Comparison of ENCODE assay signal across 16 mouse cellular contexts in genomic region chr4:143218858-143219257, GRCm38 (mm10). TPM values are rescaled to one million over a fixed set of nuclear protein-coding genes. Genes with fewer than 3 reads are reported as not detected.
A peak's percentile ranks its signal among the peaks of the same experiment; 100 is the strongest.
DNase-seq lines count a peak whose midpoint lies in the region; ATAC-seq and TF ChIP-seq lines count a peak whose summit lies in the region.
"Had no signal": no experiment of that assay in that cellular context is flagged by ENCODE, and none has a peak within 500 bp of the region (broad histone marks: within the 10 kb centered on the region; RNA-seq: fewer than 3 reads in every experiment).

No protein-coding gene starts in this region.

- no peaks in the 10 kb centered on the region for H3K36me3 ChIP-seq in spleen, adult 2 months (ENCODE audit: control insufficient read depth, insufficient read depth, low read length)
- no peaks in the 10 kb centered on the region for H3K36me3 ChIP-seq in hindbrain, embryonic 14.5 days (replicated peaks; ENCODE audit: control insufficient read depth, insufficient read depth)
- H3K36me3 ChIP-seq in midbrain, embryonic 14.5 days (ENCODE audit: control insufficient read depth, insufficient read depth, low read length) = no peaks in the 10 kb centered on the region
- H3K36me3 ChIP-seq: limb, embryonic 15.5 days had no signal

- peak overlapping the region; percentile 50 for H3K9ac ChIP-seq in hindbrain, embryonic 14.5 days
- H3K9ac ChIP-seq in midbrain, embryonic 14.5 days (replicated peaks; ENCODE audit: low read length) = peak overlapping the region; percentile 30; the same call in 1 of the 2 replicates
- H3K9ac ChIP-seq: limb, embryonic 15.5 days had no signal

- peak overlapping the region; percentile 41 for H3K4me2 ChIP-seq in hindbrain, embryonic 14.5 days (replicated peaks)
- H3K4me2 ChIP-seq in midbrain, embryonic 14.5 days (ENCODE audit: low read length) = peak overlapping the region; percentile 48
- H3K4me2 ChIP-seq: limb, embryonic 15.5 days had no signal

- H3K9me3 ChIP-seq in hindbrain, embryonic 14.5 days (ENCODE audit: control insufficient read depth, low read length) = no peaks in the 10 kb centered on the region
- no peaks in the 10 kb centered on the region for H3K9me3 ChIP-seq in midbrain, embryonic 14.5 days (ENCODE audit: control insufficient read depth, low read length)
- H3K9me3 ChIP-seq: limb, embryonic 15.5 days had no signal

- intact Hi-C loops in heart, postnatal 25 days (cut with DNase I) = no loop called here

- no peak for DNase-seq in spleen, adult 2 months (ENCODE audit: low read depth in 1 of 2, low spot score in 2 of 2)
- DNase-seq in spleen, adult 12 weeks (ENCODE audit: low spot score) = no peak
- no peak for DNase-seq in hindbrain, embryonic 14.5 days (ENCODE audit: low spot score)
- DNase-seq in midbrain, embryonic 14.5 days = no peak
- DNase-seq in embryo, embryonic 10 days (ENCODE audit: low spot score) = no peak
- no peak for DNase-seq in heart, postnatal 25 days (ENCODE audit: low spot score)
- no peak for DNase-seq in retina, embryonic 14.5 days (ENCODE audit: low spot score)
- DNase-seq: cerebellum, postnatal 10 days; gastrocnemius, postnatal 10 days; heart, adult 2 months; kidney, adult 9 months; lung, postnatal 14 days; retina, postnatal 1 day; right cerebral cortex, postnatal 4 days had no signal

- peaks cover 5% of the 10 kb centered on the region; the same call in 1 of the 2 replicates for H3K4me1 ChIP-seq in spleen, adult 2 months (ENCODE audit: control insufficient read depth, insufficient read depth, insufficient read length)
- no peaks in the 10 kb centered on the region; the same call in 1 of the 2 replicates for H3K4me1 ChIP-seq in hindbrain, embryonic 14.5 days (replicated peaks; ENCODE audit: control insufficient read depth, insufficient read depth, low read length)
- no peaks in the 10 kb centered on the region for H3K4me1 ChIP-seq in midbrain, embryonic 14.5 days (ENCODE audit: control insufficient read depth, insufficient read depth, low read length)
- H3K4me1 ChIP-seq: limb, embryonic 15.5 days had no signal

- 92% methylated on average over 2 of the region's 2 CpGs for WGBS in spleen, adult 2 months
- WGBS in hindbrain, embryonic 14.5 days = 76% methylated on average over 2 of the region's 2 CpGs
- WGBS in midbrain, embryonic 14.5 days = 85% methylated on average over 2 of the region's 2 CpGs

- ATAC-seq in hindbrain, embryonic 14.5 days (ENCODE audit: low FRiP score) = no peak
- ATAC-seq in midbrain, embryonic 14.5 days (ENCODE audit: low FRiP score, low TSS enrichment) = no peak; the same call in 1 of the 2 replicates

- H3K27ac ChIP-seq in spleen, adult 2 months (ENCODE audit: insufficient read depth, low read length) = peak overlapping the region; percentile 88
- peak overlapping the region; percentile 60 for H3K27ac ChIP-seq in hindbrain, embryonic 14.5 days
- H3K27ac ChIP-seq in midbrain, embryonic 14.5 days (replicated peaks; ENCODE audit: low read depth, low read length) = peak overlapping the region; percentile 85
- H3K27ac ChIP-seq: heart, adult 2 months; limb, embryonic 15.5 days had no signal

- no peak for TF ChIP-seq CTCF in spleen, adult 2 months (IDR thresholded peaks at IDR 0.05; ENCODE audit: extremely low read depth, insufficient read depth, insufficient read length, insufficient replicate concordance)

- no peak for TF ChIP-seq POLR2A in spleen, adult 2 months (IDR thresholded peaks at IDR 0.05; ENCODE audit: low read depth, low read length)

- H3K4me3 ChIP-seq in spleen, adult 2 months (ENCODE audit: extremely low read depth, insufficient read depth, insufficient read length) = no peak overlapping the region; the same call in 1 of the 2 replicates
- no peak overlapping the region for H3K4me3 ChIP-seq in hindbrain, embryonic 14.5 days (replicated peaks; ENCODE audit: low read length)
- no peak overlapping the region for H3K4me3 ChIP-seq in midbrain, embryonic 14.5 days (replicated peaks; ENCODE audit: low read depth, low read length)
- H3K4me3 ChIP-seq: heart, adult 2 months; limb, embryonic 15.5 days; megakaryocyte, embryonic 14.5 days had no signal

- no peaks in the 10 kb centered on the region for H3K27me3 ChIP-seq in spleen, adult 2 months (ENCODE audit: control insufficient read depth, insufficient read depth, low read length)
- H3K27me3 ChIP-seq in hindbrain, embryonic 14.5 days (ENCODE audit: control insufficient read depth, insufficient read depth, low read length) = no peaks in the 10 kb centered on the region
- H3K27me3 ChIP-seq in midbrain, embryonic 14.5 days (ENCODE audit: control insufficient read depth, insufficient read depth, low read length) = no peaks in the 10 kb centered on the region; the same call in 1 of the 2 replicates
- H3K27me3 ChIP-seq: limb, embryonic 15.5 days had no signal

RNA-seq across cellular contexts. Expression of gene Prdm2, which starts 6.1 kb away (rescaled TPM):
- 13.5 and 14.4 TPM in 2 replicates for polyA plus RNA-seq in spleen, adult 2 months (2012; rRNA removed)
- polyA plus RNA-seq in hindbrain, embryonic 14.5 days (2014; fragmentation: Nextera tagmentation; extraction: Ambion mirVana) = 15.3 and 16.1 TPM in 2 replicates
- polyA plus RNA-seq in midbrain, embryonic 14.5 days (2014; fragmentation: Nextera tagmentation; extraction: Ambion mirVana) = 15.0 and 22.0 TPM in 2 replicates
- 10 to 100 TPM; 19.7 to 20.9 TPM for total RNA-seq in heart, postnatal 25 days (2021)
